Mouse (Mus musculus) midbrain, embryonic 11.5 days (tissue): Measurements from ENCODE around the gene Actr6. TPM values are rescaled to one million over a fixed set of nuclear protein-coding genes. Genes with fewer than 3 reads are reported as not detected.

Experiments
- ATAC-seq: fragments of 200-750 bp; cut with Nextera tagmentation; 2 replicates; pipeline ENCODE4 v1.8.0; 2017; ENCODE audit warnings: moderate TSS enrichment, moderate library complexity; ENCODE audit not compliant: low FRiP score
- DNase-seq: peaks from one replicate; pipeline ENCODE4 v3.0.0; 2015; ENCODE audit warnings: low spot score; ENCODE audit errors: missing footprints
- H3K27ac ChIP-seq: fragments of 300-500 bp; sonication (generic); 2 replicates; pipeline ENCODE4 v1.5.1; 2014; ENCODE audit warnings: low read depth, low read length
- H3K27me3 ChIP-seq: fragments of 300-500 bp; sonication (generic); 2 replicates; pipeline ENCODE4 v1.6.1; 2014; ENCODE audit warnings: mild to moderate bottlenecking, low read length, moderate library complexity, mixed read lengths; ENCODE audit not compliant: control insufficient read depth, insufficient read depth
- H3K36me3 ChIP-seq: fragments of 300-500 bp; sonication (generic); 2 replicates; pipeline ENCODE4 v1.6.1; 2014; ENCODE audit warnings: mild to moderate bottlenecking, low read length, moderate library complexity, mixed read lengths; ENCODE audit not compliant: control insufficient read depth, insufficient read depth
- H3K4me1 ChIP-seq: fragments of 300-500 bp; sonication (generic); 2 replicates; pipeline ENCODE4 v1.6.1; 2014; ENCODE audit warnings: low read length; ENCODE audit not compliant: control insufficient read depth, insufficient read depth
- H3K4me2 ChIP-seq: fragments of 300-500 bp; sonication (generic); 2 replicates; pipeline ENCODE4 v1.6.1; 2014; ENCODE audit warnings: mild to moderate bottlenecking, moderate library complexity
- H3K4me3 ChIP-seq: fragments of 300-500 bp; sonication (generic); 2 replicates; pipeline ENCODE4 v1.5.1; 2014; ENCODE audit warnings: low read depth, low read length
- H3K9ac ChIP-seq: fragments of 300-500 bp; sonication (generic); 2 replicates; pipeline ENCODE4 v1.6.1; 2014; ENCODE audit warnings: low read length
- H3K9me3 ChIP-seq: fragments of 300-500 bp; sonication (generic); 2 replicates; pipeline ENCODE4 v1.6.1; 2016; ENCODE audit warnings: low read length; ENCODE audit not compliant: control insufficient read depth
- WGBS: fragments of 180-500 bp; shearing (Covaris S2); extraction: QIAGEN DNeasy Blood & Tissue Kit; methylation state at CpG from one replicate; pipeline ENCODE4 v1.1.7; 2014; 5-methylcytosine and 5-hydroxymethylcytosine counted together
- polyA plus RNA-seq: library from polyadenylated mRNA; unstranded; fragments of >200 nt; fragmentation: Nextera tagmentation; extraction: Ambion mirVana; gene quantifications from 2 replicates; pipeline ENCODE4 v1.2.1, GENCODE M21; 2014

Gene Actr6
- polyA plus RNA-seq, 1 experiment from 2014 or later = 42.5 TPM

DNA sequence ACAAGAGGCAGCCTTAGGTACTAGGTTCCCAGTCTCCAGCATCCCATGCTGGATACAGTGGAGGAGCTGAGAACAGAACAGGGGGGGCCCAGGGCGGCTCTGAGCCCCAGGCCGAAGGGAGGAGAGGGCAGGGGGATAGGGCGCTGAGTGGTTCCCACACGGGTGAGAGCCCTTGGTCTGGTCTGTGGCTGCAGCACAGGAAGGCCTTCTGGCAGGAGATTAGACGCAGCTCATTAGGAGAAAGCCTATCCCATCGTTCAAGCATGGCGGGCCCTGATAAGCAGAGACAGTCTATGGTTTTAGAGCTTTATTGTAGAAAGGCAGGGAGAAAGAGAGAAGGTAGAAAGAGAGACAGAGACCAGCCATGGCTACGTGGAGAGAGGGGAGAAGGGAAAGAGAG, 42.1 kb downstream of the Actr6 start:
- no peak overlapping the region for H3K4me2 ChIP-seq
- no peaks in the 10 kb centered on the region for H3K27me3 ChIP-seq
- H3K9me3 ChIP-seq = no peaks in the 10 kb centered on the region
- WGBS = 64% methylated on average over 8 of the region's 8 CpGs
- DNase-seq (no peak), ATAC-seq (no peak)
- no peak overlapping the region for H3K9ac ChIP-seq
- no peak overlapping the region for H3K4me3 ChIP-seq
- no peak overlapping the region for H3K27ac ChIP-seq
- H3K36me3 ChIP-seq = no peaks in the 10 kb centered on the region
- H3K4me1 ChIP-seq = peaks cover 6% of the 10 kb centered on the region

DNA sequence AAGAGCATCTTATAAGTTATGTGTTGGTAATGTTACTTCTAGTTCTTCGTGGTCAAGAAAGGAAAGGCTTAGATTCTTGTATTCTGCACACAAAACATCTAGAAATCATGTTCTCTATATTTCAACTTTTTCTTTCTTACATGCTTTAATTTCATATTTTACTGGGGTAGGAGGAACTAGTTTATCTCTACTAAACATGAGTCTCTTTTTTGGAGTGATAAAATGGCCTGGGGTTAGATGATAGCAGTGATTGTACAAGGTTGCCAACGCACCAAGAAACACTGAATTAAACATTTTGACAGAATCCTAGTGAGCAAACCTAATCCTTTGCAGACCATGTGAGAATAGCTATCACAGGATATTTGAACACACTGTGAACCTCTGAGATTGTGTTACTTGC, 44.6 kb downstream of the Actr6 start:
- Histone ChIP-seq H3K9ac (no peak overlapping the region), H3K36me3 (no peaks in the 10 kb centered on the region), H3K9me3 (no peaks in the 10 kb centered on the region), H3K4me3 (no peak overlapping the region), H3K27ac (no peak overlapping the region), H3K27me3 (no peaks in the 10 kb centered on the region), H3K4me1 (peaks cover 8% of the 10 kb centered on the region), H3K4me2 (no peak overlapping the region)
- WGBS = 76% methylated on average over 2 of the region's 2 CpGs
- no peak for DNase-seq
- ATAC-seq = no peak

DNA sequence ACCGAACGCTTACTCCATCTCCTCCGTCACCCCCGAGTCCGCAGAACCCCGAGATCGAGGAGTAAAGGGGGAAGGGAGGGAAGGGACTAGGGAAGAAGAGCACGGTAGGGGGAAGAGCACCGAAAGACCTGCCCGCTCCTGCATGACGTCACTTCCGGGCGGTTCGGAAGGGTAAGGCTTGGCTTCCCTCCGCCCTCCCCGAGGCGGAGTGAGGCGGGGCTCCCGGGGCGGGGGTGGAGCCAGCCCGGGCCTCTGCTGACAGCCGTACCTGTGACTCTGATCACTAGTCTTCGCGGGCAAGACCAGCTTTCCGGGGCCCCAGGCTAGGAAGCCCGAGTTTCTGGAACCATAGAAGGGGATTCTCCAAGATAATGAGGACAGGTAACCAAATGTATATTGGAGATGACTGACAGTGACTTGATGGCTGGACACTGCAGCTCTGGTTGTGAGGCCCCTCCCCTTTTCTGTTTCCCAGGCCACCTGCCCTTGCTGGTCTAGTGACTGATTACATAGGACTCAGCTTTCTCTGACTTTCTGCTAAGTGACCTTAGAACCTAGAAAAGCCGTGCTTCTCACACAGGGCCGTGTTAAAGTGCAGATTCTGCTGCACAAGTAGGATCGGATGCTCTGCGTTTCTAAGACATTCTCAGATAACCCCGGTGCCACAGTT, 45.8 kb downstream of the Actr6 start, which contains the start of gene Scyl2:
TSS of gene Scyl2 (minus strand) at position 147 of the 670 bp plus-strand sequence.
- no peak within 1 kb of the TSS; the same call in 1 of the 2 replicates for H3K27ac ChIP-seq
- no peaks in the 10 kb centered on the region for H3K9me3 ChIP-seq
- peaks cover 8% of the 10 kb centered on the region for H3K4me1 ChIP-seq
- no peaks in the 10 kb centered on the region for H3K27me3 ChIP-seq
- H3K9ac ChIP-seq = peak within 1 kb of the TSS; percentile 93
- 5% methylated on average over 31 of the region's 31 CpGs for WGBS
- peak; percentile 99 for DNase-seq
- ATAC-seq = peak; percentile 99
- peak within 1 kb of the TSS; percentile 100 for H3K4me3 ChIP-seq
- H3K36me3 ChIP-seq = no peaks in the 10 kb centered on the region
- peak within 1 kb of the TSS; percentile 77 for H3K4me2 ChIP-seq

DNA sequence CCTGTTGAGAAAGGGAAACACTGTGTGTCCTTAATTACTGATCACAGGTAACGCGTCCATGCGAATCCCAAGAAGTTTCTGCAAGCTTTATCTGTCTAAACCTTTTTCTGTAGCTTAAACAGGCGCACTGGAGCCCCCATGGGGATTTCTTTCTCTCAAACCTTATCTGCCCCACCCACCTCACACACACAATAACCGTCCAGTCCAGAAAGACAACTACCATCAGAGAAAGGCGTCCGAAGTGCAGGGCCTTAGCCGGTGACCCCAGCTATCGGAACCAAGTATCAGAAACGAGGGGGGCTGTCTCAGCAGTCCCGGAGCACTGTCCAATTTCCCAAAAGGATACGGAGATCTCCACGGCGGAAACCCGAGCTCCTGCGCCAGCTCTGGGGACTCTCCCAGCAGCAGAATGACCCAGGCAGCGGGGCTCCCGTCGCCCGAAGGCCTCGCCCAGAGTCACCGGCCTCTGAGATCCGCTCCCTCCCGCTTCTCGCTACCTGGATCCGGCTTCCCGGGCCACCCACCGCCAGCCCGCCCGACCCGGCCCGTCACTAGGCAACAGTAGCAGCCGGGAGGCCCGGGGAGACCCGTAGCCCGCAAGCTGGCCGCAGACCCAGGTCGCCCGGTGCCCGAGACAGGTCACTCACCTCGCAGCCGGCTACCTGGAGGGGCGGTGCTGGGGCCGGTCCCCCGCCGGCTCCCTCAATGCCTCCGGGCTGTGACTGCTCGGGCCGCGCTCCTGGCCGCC, 46.5 kb downstream of the Actr6 start:
- no peak overlapping the region; the same call in 1 of the 2 replicates for H3K27ac ChIP-seq
- no peaks in the 10 kb centered on the region for H3K9me3 ChIP-seq
- H3K36me3 ChIP-seq = no peaks in the 10 kb centered on the region
- 1% methylated on average over 51 of the region's 51 CpGs for WGBS
- H3K9ac ChIP-seq = peak overlapping the region; percentile 93
- peak; percentile 92 for DNase-seq
- ATAC-seq = peak; percentile 83
- H3K27me3 ChIP-seq = no peaks in the 10 kb centered on the region
- H3K4me1 ChIP-seq = peaks cover 8% of the 10 kb centered on the region
- peak overlapping the region; percentile 100 for H3K4me3 ChIP-seq
- peak overlapping the region; percentile 77 for H3K4me2 ChIP-seq

DNA sequence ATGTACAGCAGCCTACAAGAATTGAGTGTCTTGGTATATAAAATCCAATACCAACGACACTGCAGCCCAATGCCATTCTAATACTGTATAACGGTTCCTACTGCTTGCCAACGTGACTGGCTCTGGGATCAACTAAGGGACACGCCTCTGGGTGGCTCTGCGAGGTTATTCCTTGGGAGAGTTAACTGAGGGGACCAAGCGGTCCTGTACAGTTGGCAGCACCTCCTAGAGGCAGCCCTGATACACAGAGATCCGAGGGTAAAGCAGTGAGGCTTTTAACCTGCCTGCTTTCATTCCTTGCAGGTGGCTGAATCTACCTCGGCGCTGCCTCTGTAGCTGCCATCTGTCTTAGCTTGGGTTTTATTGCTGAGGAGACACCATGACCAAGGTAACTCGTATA, 49.1 kb downstream of the Actr6 start:
- Histone ChIP-seq H3K27ac (no peak overlapping the region), H3K27me3 (no peaks in the 10 kb centered on the region), H3K4me1 (peaks cover 8% of the 10 kb centered on the region), H3K9ac (no peak overlapping the region), H3K4me3 (no peak overlapping the region), H3K36me3 (no peaks in the 10 kb centered on the region), H3K4me2 (no peak overlapping the region), H3K9me3 (no peaks in the 10 kb centered on the region)
- WGBS = 77% methylated on average over 10 of the region's 10 CpGs
- no peak for ATAC-seq
- DNase-seq = no peak

DNA sequence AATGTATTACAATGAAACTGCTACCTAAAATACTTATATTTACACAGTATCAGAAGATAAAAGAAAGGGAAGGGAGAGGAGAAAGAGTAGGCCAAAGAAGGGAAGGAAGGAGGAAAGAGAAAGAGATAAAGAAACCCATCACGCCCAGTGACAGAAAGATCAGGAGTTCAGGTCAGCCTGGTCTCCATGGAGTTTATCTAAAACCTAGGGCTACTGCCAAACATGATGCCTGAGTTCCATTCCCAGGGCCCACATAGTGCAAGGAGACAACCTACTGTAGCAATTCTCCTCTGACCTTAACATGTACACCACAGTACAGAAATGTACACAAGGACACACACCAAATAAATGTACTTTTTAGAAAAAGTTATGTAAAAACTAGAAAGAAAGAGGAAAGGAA, 49.9 kb downstream of the Actr6 start:
- Histone ChIP-seq H3K4me3 (no peak overlapping the region), H3K4me2 (no peak overlapping the region), H3K4me1 (peaks cover 8% of the 10 kb centered on the region), H3K27me3 (no peaks in the 10 kb centered on the region), H3K36me3 (no peaks in the 10 kb centered on the region), H3K27ac (no peak overlapping the region), H3K9me3 (no peaks in the 10 kb centered on the region), H3K9ac (no peak overlapping the region)
- no peak for DNase-seq
- ATAC-seq = no peak
- WGBS = 93% methylated on average over 1 of the region's 1 CpGs

DNA sequence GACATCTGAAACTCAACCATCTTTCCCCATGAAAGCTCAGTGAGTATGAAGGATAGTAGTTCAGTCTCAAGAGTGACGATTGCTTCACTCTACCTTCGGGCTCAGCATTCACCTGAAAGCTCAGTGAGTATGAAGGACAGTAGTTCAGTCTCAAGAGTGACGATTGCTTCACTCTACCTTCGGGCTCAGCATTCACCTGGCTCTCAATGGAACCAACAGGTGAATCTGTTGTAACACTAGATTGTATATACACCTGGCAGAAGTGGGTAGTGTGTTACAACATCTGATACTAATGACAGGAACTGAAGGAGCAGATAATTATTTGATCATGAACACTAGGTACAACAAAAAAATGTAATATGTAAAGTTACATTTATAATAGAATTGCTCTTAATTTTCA, 50.4 kb downstream of the Actr6 start:
- no peak for ATAC-seq
- Histone ChIP-seq H3K4me1 (peaks cover 8% of the 10 kb centered on the region), H3K9me3 (no peaks in the 10 kb centered on the region), H3K4me3 (no peak overlapping the region), H3K36me3 (no peaks in the 10 kb centered on the region), H3K9ac (no peak overlapping the region), H3K27me3 (no peaks in the 10 kb centered on the region), H3K4me2 (no peak overlapping the region), H3K27ac (no peak overlapping the region)
- DNase-seq = no peak
- WGBS = 91% methylated on average over 4 of the region's 4 CpGs

DNA sequence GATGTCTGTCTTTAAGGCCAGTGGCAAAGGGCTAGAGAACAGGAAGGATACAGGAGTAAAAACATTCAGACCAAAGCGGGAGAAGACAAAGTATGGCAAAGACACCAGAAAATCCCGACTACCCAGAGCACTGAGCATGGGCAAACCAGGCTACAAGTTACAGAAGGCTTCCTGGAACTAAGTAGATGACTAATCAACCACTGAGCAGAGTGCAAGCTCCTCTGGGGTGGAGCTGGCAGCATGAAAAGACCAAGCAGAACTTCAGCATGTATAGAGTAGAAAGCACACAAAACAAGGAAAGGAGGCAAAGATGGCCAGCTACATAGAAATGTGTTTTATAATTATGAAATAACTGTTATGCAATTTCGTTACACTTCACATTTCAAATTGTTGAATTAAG, 51.6 kb downstream of the Actr6 start:
- DNase-seq = no peak
- H3K9ac ChIP-seq = no peak overlapping the region
- H3K27me3 ChIP-seq = no peaks in the 10 kb centered on the region
- no peaks in the 10 kb centered on the region for H3K36me3 ChIP-seq
- H3K4me1 ChIP-seq = peaks cover 6% of the 10 kb centered on the region
- no peaks in the 10 kb centered on the region for H3K9me3 ChIP-seq
- no peak overlapping the region for H3K4me2 ChIP-seq
- ATAC-seq = no peak
- no peak overlapping the region for H3K27ac ChIP-seq
- no peak overlapping the region for H3K4me3 ChIP-seq
- 91% methylated on average over 3 of the region's 3 CpGs for WGBS

DNA sequence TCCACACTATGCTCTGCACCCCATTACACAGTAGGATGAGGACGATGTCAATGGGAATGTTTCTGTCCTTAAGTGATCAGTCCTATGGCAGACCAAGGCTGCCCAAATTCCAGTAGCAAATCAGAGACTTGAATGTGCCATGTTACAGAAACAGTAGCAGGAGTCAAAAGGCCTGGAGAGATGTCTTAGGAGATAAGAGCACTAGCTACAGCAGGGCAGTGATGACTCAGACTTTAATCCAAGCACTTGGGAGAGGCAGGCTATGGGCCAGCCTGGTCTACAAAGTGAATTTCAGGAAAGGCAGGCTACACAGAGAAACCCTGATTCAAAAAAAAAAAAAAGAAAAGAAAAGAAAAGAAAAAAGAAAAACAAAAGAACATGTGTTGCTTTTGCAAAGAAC, 52.6 kb downstream of the Actr6 start:
- no peaks in the 10 kb centered on the region for H3K36me3 ChIP-seq
- H3K27ac ChIP-seq = no peak overlapping the region
- H3K9ac ChIP-seq = no peak overlapping the region
- WGBS = 94% methylated on average over 1 of the region's 1 CpGs
- H3K9me3 ChIP-seq = no peaks in the 10 kb centered on the region
- DNase-seq (no peak), ATAC-seq (no peak)
- no peaks in the 10 kb centered on the region for H3K27me3 ChIP-seq
- H3K4me3 ChIP-seq = no peak overlapping the region
- H3K4me2 ChIP-seq = no peak overlapping the region
- no peaks in the 10 kb centered on the region for H3K4me1 ChIP-seq
